Mouse (Mus musculus): ENCODE measurements around the gene Espn.
A peak's percentile ranks its signal among the peaks of the same experiment; 100 is the strongest.

DNA sequence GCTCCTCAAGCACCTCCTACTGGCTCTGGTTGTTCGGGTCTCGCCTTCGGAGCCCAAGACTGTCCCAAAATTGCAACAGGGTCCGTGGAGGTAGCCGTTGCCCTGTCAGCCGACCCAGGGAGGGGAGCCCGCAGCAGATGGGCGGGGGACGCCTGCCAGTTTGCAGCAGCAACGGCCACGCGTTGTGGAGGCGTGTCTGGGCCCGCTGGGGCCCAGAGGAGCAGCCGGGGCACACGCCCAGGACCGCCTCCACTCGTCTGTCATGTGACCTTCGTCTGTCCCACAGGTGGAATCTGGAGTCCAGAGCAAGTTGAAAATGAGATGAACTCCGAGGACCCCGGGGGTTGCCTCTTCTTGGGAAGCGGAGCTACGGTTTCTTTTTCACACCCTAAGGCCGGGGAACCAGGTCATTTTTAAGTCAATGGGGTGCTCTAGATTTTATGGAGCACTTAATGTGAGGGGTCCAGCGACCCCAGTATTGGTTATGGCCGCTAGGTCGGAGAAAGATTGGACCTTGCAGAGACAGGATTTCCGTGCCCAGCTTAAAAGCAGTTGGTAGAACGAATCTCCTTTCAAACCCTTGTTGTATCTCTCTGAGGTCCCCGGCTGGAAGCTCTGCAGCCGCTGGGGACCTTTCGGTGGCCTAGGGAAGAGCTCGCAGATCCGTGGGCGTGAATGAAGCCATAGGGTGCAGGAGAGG lies 6.6 kb upstream of the Espn start, which contains the start of gene Hes2:
- TF ChIP-seq POLR2A (IDR thresholded peaks at IDR 0.05; ENCODE audit: control insufficient read depth in 1 of 2, insufficient read depth in 1 of 2, low read depth in 1 of 2, low read length in 2 of 2, poor library complexity in 1 of 2) (no peak), ELF1 (IDR thresholded peaks at IDR 0.05; ENCODE audit: low read depth, low read length) (no peak), USF2 (IDR thresholded peaks at IDR 0.05; ENCODE audit: borderline replicate concordance in 1 of 2, insufficient read depth in 1 of 2, low read depth in 1 of 2, low read length in 2 of 2) (no peak), CTCF (IDR thresholded peaks at IDR 0.05 in 2 of 3, conservative IDR thresholded peaks at IDR 0.05 in 1 of 3; ENCODE audit: control insufficient read depth in 1 of 3, insufficient read depth in 1 of 3, low read depth in 2 of 3, low read length in 3 of 3, poor library complexity in 1 of 3, severe bottlenecking in 1 of 3) (no peak), EP300 (IDR thresholded peaks at IDR 0.05; ENCODE audit: low read depth in 1 of 2, low read length in 2 of 2) (0 out of 4 replicates have a peak, but pooled peaks of 1 of the 2 experiments have one; percentile 17), GATA1 (IDR thresholded peaks at IDR 0.05; ENCODE audit: low read depth, low read length) (no peak), POLR2AphosphoS5 (IDR thresholded peaks at IDR 0.05; ENCODE audit: borderline replicate concordance, low read depth, low read length) (no peak), ZKSCAN1 (IDR thresholded peaks at IDR 0.05; ENCODE audit: low read depth, low read length) (no peak)

Measured in MEL (cell line).